Mouse (Mus musculus) adrenal gland, postnatal 36 days (tissue): ENCODE measurements at regions not wholly inside any gene's neighbourhood (a gene's known extent, or its start where the extent isn't known, plus 50 kb on each side); places are given as distances from the start of the nearest gene placed in this dataset.

Experiments
- DNase-seq, 2 experiments: peaks; one replicate each; pipeline ENCODE4 v3.0.0; 2021; ENCODE audit warnings: mixed read lengths in 1 of 2

- no peak for DNase-seq
Observed at GRCm38 (mm10) chr6:98609133-98609532, 266.6 kb upstream of the Gm765 start.

- DNase-seq: no peak
Observed at GRCm38 (mm10) chr6:98606680-98607079, 264.1 kb upstream of the Gm765 start.

GRCm38 (mm10) chr6:98597612-98598011, 255.1 kb upstream of the Gm765 start:
- no peak for DNase-seq

- no peak for DNase-seq
Observed at GRCm38 (mm10) chr6:98590989-98591388, 248.4 kb upstream of the Gm765 start.

- no peak for DNase-seq
Observed at GRCm38 (mm10) chr6:98588979-98589378, 246.4 kb upstream of the Gm765 start.

GRCm38 (mm10) chr6:98584541-98584940, 242.0 kb upstream of the Gm765 start:
- DNase-seq: no peak

GRCm38 (mm10) chr6:98582826-98583225, 240.3 kb upstream of the Gm765 start:
- DNase-seq: no peak

GRCm38 (mm10) chr6:98575227-98575626, 232.7 kb upstream of the Gm765 start:
- no peak for DNase-seq

GRCm38 (mm10) chr6:98555702-98556101, 213.1 kb upstream of the Gm765 start:
- DNase-seq: no peak

GRCm38 (mm10) chr6:98553922-98554321, 211.4 kb upstream of the Gm765 start:
- no peak for DNase-seq

- DNase-seq: no peak
Observed at GRCm38 (mm10) chr6:98551781-98552180, 209.2 kb upstream of the Gm765 start.

GRCm38 (mm10) chr6:98526882-98527440, 184.4 kb upstream of the Gm765 start:
- no peak for DNase-seq

- peak; percentile 54 to 67 for DNase-seq
Observed at GRCm38 (mm10) chr6:98525286-98525685, 182.7 kb upstream of the Gm765 start.

GRCm38 (mm10) chr6:98524659-98525058, 182.1 kb upstream of the Gm765 start:
- DNase-seq: no peak

GRCm38 (mm10) chr6:98521526-98521925, 179.0 kb upstream of the Gm765 start:
- DNase-seq: no peak

- no peak for DNase-seq
Observed at GRCm38 (mm10) chr6:98514826-98515225, 172.3 kb upstream of the Gm765 start.

- DNase-seq: no peak
Observed at GRCm38 (mm10) chr6:98514376-98514775, 171.8 kb upstream of the Gm765 start.

- DNase-seq: peak in 1 of 2 experiments; percentile 5
Observed at GRCm38 (mm10) chr6:98513217-98513616, 170.7 kb upstream of the Gm765 start.

GRCm38 (mm10) chr6:98502726-98503125, 160.2 kb upstream of the Gm765 start:
- DNase-seq: no peak

GRCm38 (mm10) chr6:98499721-98500120, 157.2 kb upstream of the Gm765 start:
- no peak for DNase-seq

- DNase-seq: no peak
Observed at GRCm38 (mm10) chr6:98486626-98487025, 144.1 kb upstream of the Gm765 start.

- no peak for DNase-seq
Observed at GRCm38 (mm10) chr6:98483319-98484123, 141.0 kb upstream of the Gm765 start.

GRCm38 (mm10) chr6:98482319-98482718, 139.8 kb upstream of the Gm765 start:
- DNase-seq: no peak

- DNase-seq: no peak
Observed at GRCm38 (mm10) chr6:98467563-98467962, 125.0 kb upstream of the Gm765 start.
